Mouse (Mus musculus): ENCODE results near the gene Atg4d. TPM values are rescaled to one million over a fixed set of nuclear protein-coding genes. Genes with fewer than 3 reads are reported as not detected.
"Not testable (repeated sequence)": the region's sequence is repeated elsewhere in the genome, so short reads cannot be mapped to it uniquely, and the experiment has no call there.

The Atg4d gene
- polyA plus RNA-seq, 1 experiment from 2014 or later = 95.3 TPM

DNA sequence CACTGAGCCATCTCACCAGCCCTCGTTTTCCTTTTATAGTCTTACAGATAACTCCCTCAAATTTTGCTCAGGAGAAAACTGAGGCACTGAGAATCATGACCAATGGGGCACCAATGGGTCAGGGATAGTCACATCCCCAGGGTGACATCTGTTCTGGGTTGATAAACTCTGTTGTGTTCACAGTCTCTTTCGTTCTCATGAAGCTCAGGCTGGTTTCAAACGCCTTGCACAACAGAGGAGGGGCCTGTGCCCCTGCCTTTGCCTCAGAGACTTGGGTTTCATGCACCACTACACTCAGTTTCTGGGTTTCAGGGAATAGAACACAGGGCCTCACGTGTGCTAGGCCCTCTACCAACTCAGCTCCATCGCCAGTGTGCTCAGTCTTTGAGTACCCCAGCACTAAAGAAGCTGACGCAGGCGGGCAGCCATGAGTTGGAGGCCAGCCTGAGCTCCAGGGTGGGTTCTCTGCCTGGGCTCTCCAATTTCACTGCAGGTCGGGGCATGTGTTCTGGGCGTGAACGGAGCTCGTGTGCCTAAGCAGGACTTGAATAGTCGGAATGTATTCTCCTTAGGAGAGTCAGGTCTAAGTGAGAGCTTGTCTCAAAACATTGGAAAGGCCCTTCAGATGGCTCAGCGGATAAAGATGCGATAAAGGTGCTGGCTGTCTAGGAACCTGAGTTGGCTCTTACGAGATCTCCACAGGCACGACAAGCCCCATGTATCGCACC is 657 bp upstream of the Atg4d start:
- Histone ChIP-seq H3K9ac (ENCODE audit: low read depth, low read length) (peak overlapping the region; percentile 74), H3K4me2 (ENCODE audit: low read depth, low read length) (peak overlapping the region; percentile 64), H3K36me3 (ENCODE audit: control insufficient read depth, insufficient read depth) (peaks cover 27% of the 10 kb centered on the region), H3K4me1 (ENCODE audit: control insufficient read depth, low read depth, low read length) (peaks cover 49% of the 10 kb centered on the region), H3K4me3 (ENCODE audit: low read depth, low read length) (peak overlapping the region; percentile 83), H3K9me3 (replicated peaks; ENCODE audit: control insufficient read depth, low read length) (no peaks in the 10 kb centered on the region), H3K27me3 (ENCODE audit: control insufficient read depth, insufficient read depth, low read depth, low read length) (no peaks in the 10 kb centered on the region), H3K27ac (ENCODE audit: low read length) (peak overlapping the region; percentile 100)
- ATAC-seq (ENCODE audit: low read depth) = peak; percentile 65
- WGBS (ENCODE audit: insufficient replicate concordance) = 12% methylated on average over 17 of the region's 17 CpGs

DNA sequence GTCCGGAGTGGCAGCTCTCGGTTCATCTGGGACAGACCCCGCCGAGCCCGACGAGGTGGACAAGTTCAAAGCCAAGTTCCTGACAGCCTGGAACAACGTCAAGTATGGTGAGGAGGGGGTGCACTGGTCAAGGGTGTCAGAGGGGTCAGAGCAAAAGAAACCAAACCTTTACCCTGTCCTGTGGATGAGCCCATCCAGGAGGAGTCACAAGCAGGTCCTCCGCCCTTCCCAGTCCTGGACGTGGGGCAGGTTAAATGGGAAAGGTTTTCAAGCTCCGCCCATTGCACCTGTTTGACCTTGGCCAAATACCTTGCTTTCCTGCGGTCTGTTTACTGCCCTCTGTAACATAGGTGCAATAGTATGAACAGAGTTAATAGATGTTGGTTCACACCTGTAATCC is 518 bp downstream of the Atg4d start:
- WGBS (ENCODE audit: insufficient replicate concordance) = 3% methylated on average over 11 of the region's 11 CpGs
- H3K4me1 ChIP-seq (ENCODE audit: control insufficient read depth, low read depth, low read length) = peaks cover 47% of the 10 kb centered on the region

DNA sequence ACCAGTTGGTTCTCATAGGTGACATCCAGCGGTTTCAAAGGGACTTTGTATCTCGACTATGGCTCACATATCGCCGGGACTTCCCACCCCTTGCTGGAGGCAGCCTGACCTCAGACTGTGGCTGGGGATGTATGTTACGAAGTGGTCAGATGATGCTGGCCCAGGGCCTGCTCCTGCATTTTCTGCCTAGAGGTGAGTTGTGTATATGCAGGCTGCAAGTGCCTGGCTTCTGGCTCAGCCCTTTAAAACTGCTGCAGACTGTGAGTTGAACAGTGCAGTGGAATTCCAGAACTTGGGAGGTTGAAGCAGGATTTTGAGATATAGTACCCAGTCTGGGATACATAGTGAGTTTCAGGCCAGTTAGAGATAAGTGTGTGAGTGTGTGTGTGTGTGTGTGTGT is 1.8 kb downstream of the Atg4d start:
- WGBS (ENCODE audit: insufficient replicate concordance) = 85% methylated on average over 5 of the region's 5 CpGs
- Histone ChIP-seq H3K9ac (ENCODE audit: low read depth, low read length) (peak overlapping the region; percentile 96), H3K36me3 (ENCODE audit: control insufficient read depth, insufficient read depth) (peaks cover 51% of the 10 kb centered on the region), H3K9me3 (replicated peaks; ENCODE audit: control insufficient read depth, low read length) (no peaks in the 10 kb centered on the region), H3K4me1 (ENCODE audit: control insufficient read depth, low read depth, low read length) (peaks cover 43% of the 10 kb centered on the region), H3K27me3 (ENCODE audit: control insufficient read depth, insufficient read depth, low read depth, low read length) (no peaks in the 10 kb centered on the region), H3K4me3 (ENCODE audit: low read depth, low read length) (peak overlapping the region; percentile 83), H3K27ac (ENCODE audit: low read length) (peak overlapping the region; percentile 100; the same call in 1 of the 2 replicates), H3K4me2 (ENCODE audit: low read depth, low read length) (peak overlapping the region; percentile 76)
- ATAC-seq (ENCODE audit: low read depth) = no peak

More for the DNA sequence above, 518 bp downstream of the Atg4d start:
- Histone ChIP-seq H3K9ac (ENCODE audit: low read depth, low read length) (peak overlapping the region; percentile 96), H3K27me3 (ENCODE audit: control insufficient read depth, insufficient read depth, low read depth, low read length) (no peaks in the 10 kb centered on the region), H3K9me3 (replicated peaks; ENCODE audit: control insufficient read depth, low read length) (no peaks in the 10 kb centered on the region), H3K4me3 (ENCODE audit: low read depth, low read length) (peak overlapping the region; percentile 83), H3K36me3 (ENCODE audit: control insufficient read depth, insufficient read depth) (peaks cover 38% of the 10 kb centered on the region), H3K27ac (ENCODE audit: low read length) (peak overlapping the region; percentile 100), H3K4me2 (ENCODE audit: low read depth, low read length) (peak overlapping the region; percentile 76)
- ATAC-seq (ENCODE audit: low read depth) = peak; percentile 35

DNA sequence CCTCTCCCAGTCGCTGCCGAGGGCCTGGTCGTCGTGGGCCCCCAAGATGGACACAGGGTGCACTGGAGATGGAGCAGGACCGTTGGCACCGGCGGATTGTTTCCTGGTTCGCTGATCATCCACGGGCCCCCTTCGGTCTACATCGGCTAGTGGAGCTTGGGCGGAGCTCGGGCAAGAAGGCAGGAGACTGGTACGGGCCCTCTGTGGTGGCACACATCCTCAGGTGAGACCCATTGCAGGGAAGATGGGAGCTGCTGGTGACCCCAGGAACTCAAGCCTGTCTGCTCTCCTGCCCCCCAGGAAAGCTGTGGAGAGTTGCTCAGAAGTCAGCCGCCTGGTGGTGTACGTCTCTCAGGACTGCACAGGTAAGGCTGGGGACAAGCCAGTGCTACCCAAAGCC is 3.2 kb downstream of the Atg4d start:
- 95% methylated on average over 16 of the region's 16 CpGs for WGBS (ENCODE audit: insufficient replicate concordance)
- no peak overlapping the region for H3K27ac ChIP-seq (ENCODE audit: low read length)
- H3K4me3 ChIP-seq (ENCODE audit: low read depth, low read length) = no peak overlapping the region
- H3K27me3 ChIP-seq (ENCODE audit: control insufficient read depth, insufficient read depth, low read depth, low read length) = no peaks in the 10 kb centered on the region
- no peak overlapping the region for H3K9ac ChIP-seq (ENCODE audit: low read depth, low read length)
- H3K4me2 ChIP-seq (ENCODE audit: low read depth, low read length) = no peak overlapping the region
- H3K9me3 ChIP-seq (replicated peaks; ENCODE audit: control insufficient read depth, low read length) = no peaks in the 10 kb centered on the region
- H3K36me3 ChIP-seq (ENCODE audit: control insufficient read depth, insufficient read depth) = peaks cover 65% of the 10 kb centered on the region
- no peak for ATAC-seq (ENCODE audit: low read depth)
- H3K4me1 ChIP-seq (ENCODE audit: control insufficient read depth, low read depth, low read length) = peaks cover 35% of the 10 kb centered on the region

DNA sequence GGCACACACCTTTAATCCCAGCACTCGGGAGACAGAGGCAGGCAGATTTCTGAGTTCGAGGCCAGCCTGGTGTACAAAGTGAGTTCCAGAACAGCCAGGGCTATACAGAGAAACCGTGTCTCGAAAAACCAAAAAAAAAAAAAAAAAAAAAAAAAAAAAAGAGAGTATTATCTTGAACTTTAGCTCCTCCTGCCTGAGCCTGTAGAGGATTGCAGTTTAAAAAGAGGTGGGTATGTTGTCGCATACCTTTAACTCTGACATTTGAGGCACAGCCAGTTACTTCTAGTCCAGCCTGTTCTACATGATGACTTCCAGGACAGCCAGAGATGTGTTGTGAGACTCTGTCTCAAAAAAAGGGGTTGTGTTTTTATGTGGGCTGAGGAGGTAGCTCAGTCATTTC is 4.5 kb downstream of the Atg4d start:
- not testable (repeated sequence) for H3K27me3 ChIP-seq (ENCODE audit: control insufficient read depth, insufficient read depth, low read depth, low read length); ATAC-seq (ENCODE audit: low read depth); H3K9me3 ChIP-seq (replicated peaks; ENCODE audit: control insufficient read depth, low read length); H3K4me3 ChIP-seq (ENCODE audit: low read depth, low read length); H3K4me2 ChIP-seq (ENCODE audit: low read depth, low read length); H3K27ac ChIP-seq (ENCODE audit: low read length); H3K9ac ChIP-seq (ENCODE audit: low read depth, low read length)
- peaks cover 78% of the 10 kb centered on the region for H3K36me3 ChIP-seq (ENCODE audit: control insufficient read depth, insufficient read depth)
- WGBS (ENCODE audit: insufficient replicate concordance) = 65% methylated on average over 5 of the region's 5 CpGs
- H3K4me1 ChIP-seq (ENCODE audit: control insufficient read depth, low read depth, low read length) = peaks cover 37% of the 10 kb centered on the region

DNA sequence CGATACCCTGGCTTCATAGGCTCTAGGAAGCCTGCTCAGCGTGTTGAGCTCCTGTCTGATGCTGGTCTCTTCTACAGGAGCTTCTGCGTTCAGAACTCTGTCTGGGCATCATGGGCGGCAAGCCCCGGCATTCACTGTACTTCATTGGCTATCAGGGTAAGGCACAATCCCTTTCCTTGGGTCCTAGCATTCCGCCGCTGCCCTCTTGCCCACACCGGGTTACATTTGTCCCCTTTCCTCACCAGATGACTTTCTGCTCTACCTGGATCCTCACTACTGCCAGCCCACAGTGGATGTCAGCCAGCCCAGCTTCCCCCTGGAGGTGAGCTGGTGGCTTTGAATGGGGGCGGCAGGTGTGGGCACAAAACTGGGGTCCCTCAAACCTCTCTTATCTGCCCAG is 7.3 kb downstream of the Atg4d start:
- H3K27ac ChIP-seq (ENCODE audit: low read length) = no peak overlapping the region
- peaks cover 94% of the 10 kb centered on the region for H3K36me3 ChIP-seq (ENCODE audit: control insufficient read depth, insufficient read depth)
- no peak overlapping the region for H3K9ac ChIP-seq (ENCODE audit: low read depth, low read length)
- H3K4me3 ChIP-seq (ENCODE audit: low read depth, low read length) = no peak overlapping the region
- H3K27me3 ChIP-seq (ENCODE audit: control insufficient read depth, insufficient read depth, low read depth, low read length) = no peaks in the 10 kb centered on the region
- ATAC-seq (ENCODE audit: low read depth) = no peak
- WGBS (ENCODE audit: insufficient replicate concordance) = 90% methylated on average over 9 of the region's 9 CpGs
- no peaks in the 10 kb centered on the region for H3K9me3 ChIP-seq (replicated peaks; ENCODE audit: control insufficient read depth, low read length)
- peaks cover 28% of the 10 kb centered on the region for H3K4me1 ChIP-seq (ENCODE audit: control insufficient read depth, low read depth, low read length)
- no peak overlapping the region for H3K4me2 ChIP-seq (ENCODE audit: low read depth, low read length)

DNA sequence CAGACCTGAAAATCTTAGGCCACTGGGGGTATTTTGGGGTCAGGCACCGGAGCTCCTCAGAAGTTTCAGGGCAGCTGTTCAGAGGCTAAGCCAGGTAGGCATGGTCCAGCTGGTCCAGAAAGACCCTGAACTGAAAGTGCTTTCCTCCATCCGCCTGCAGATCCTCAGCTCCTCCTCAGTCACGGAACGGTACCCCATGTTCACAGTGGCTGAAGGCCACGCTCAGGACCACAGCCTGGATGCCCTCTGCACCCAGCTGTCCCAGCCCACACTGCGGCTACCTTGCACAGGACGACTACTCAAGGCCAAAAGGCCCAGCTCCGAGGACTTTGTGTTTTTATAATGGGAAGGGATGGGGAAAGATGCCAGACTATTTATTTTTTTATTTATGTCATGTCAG is 8.0 kb downstream of the Atg4d start:
- Histone ChIP-seq H3K27me3 (ENCODE audit: control insufficient read depth, insufficient read depth, low read depth, low read length) (no peaks in the 10 kb centered on the region), H3K4me3 (ENCODE audit: low read depth, low read length) (no peak overlapping the region), H3K4me1 (ENCODE audit: control insufficient read depth, low read depth, low read length) (peaks cover 26% of the 10 kb centered on the region), H3K4me2 (ENCODE audit: low read depth, low read length) (no peak overlapping the region), H3K36me3 (ENCODE audit: control insufficient read depth, insufficient read depth) (peaks cover 96% of the 10 kb centered on the region), H3K27ac (ENCODE audit: low read length) (no peak overlapping the region), H3K9ac (ENCODE audit: low read depth, low read length) (no peak overlapping the region), H3K9me3 (replicated peaks; ENCODE audit: control insufficient read depth, low read length) (no peaks in the 10 kb centered on the region)
- ATAC-seq (ENCODE audit: low read depth) = no peak
- WGBS (ENCODE audit: insufficient replicate concordance) = 80% methylated on average over 8 of the region's 8 CpGs

DNA sequence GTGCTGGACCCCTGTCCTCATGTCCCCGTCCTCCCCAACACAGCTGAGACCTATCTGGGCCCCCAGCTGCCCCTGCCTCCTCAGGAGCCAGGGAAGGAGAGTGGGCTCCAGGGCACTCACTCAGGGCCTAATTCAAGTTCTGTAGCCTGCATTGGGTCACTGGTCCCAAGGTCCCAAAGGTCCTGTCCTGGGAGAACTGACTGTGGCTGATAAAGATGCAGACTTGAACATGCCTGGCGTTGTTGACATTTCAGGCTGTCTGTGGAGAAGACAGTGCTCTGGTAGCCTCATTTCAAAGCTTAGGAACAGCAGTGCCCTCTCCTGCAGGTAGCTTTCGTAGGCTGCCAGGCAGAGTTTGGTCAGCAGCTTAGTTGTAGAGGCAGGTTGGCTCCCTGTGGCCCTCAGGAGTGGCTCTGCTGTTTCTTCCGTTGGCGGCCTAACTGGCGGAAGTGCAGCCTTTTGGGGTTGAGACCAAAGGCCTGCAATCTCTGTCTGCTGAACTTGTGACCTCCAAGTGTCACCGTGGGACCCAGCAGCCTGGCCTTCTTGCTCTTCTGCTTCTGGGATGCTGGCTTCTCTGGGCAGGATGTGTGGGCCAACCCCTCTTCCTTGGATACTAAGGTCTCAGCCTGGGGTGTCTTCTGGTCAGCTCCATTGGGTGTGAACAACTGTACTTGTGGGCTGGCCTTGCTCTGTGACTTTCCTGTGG is 8.6 kb downstream of the Atg4d start:
- peak overlapping the region; percentile 46 for H3K27ac ChIP-seq (ENCODE audit: low read length)
- H3K4me3 ChIP-seq (ENCODE audit: low read depth, low read length) = no peak overlapping the region
- no peak overlapping the region for H3K4me2 ChIP-seq (ENCODE audit: low read depth, low read length)
- no peak overlapping the region for H3K9ac ChIP-seq (ENCODE audit: low read depth, low read length)
- ATAC-seq (ENCODE audit: low read depth) = no peak
- H3K36me3 ChIP-seq (ENCODE audit: control insufficient read depth, insufficient read depth) = peaks cover 95% of the 10 kb centered on the region
- no peaks in the 10 kb centered on the region for H3K27me3 ChIP-seq (ENCODE audit: control insufficient read depth, insufficient read depth, low read depth, low read length)
- H3K9me3 ChIP-seq (replicated peaks; ENCODE audit: control insufficient read depth, low read length) = no peaks in the 10 kb centered on the region
- H3K4me1 ChIP-seq (ENCODE audit: control insufficient read depth, low read depth, low read length) = peaks cover 23% of the 10 kb centered on the region
- 74% methylated on average over 7 of the region's 7 CpGs for WGBS (ENCODE audit: insufficient replicate concordance)

DNA sequence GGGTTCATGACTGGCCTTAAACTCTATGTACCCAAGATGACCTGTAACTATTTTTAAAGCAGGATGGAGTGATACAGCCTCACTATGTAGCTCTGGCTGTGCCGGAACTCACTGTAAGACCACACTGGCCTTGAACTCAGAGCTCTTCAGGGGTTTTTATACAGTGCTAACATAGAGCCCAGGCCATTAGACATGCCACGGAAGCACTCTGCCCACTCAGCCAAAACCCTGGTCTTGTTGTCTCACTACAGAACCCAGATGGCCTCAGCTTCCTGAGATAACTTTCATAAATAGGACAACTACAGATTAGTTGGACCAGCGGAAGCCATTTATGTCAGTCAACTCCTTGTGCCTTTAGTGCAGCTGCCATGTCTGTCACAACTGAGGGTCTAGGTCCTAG is 9.2 kb downstream of the Atg4d start:
- peak overlapping the region; percentile 46 for H3K27ac ChIP-seq (ENCODE audit: low read length)
- no peak for ATAC-seq (ENCODE audit: low read depth)
- 67% methylated on average over 3 of the region's 3 CpGs for WGBS (ENCODE audit: insufficient replicate concordance)

More for the DNA sequence above, 9.2 kb downstream of the Atg4d start:
- H3K36me3 ChIP-seq (ENCODE audit: control insufficient read depth, insufficient read depth) = peaks cover 89% of the 10 kb centered on the region
- no peaks in the 10 kb centered on the region for H3K27me3 ChIP-seq (ENCODE audit: control insufficient read depth, insufficient read depth, low read depth, low read length)
- H3K4me2 ChIP-seq (ENCODE audit: low read depth, low read length) = no peak overlapping the region
- peaks cover 23% of the 10 kb centered on the region for H3K4me1 ChIP-seq (ENCODE audit: control insufficient read depth, low read depth, low read length)
- no peak overlapping the region for H3K9ac ChIP-seq (ENCODE audit: low read depth, low read length)
- no peaks in the 10 kb centered on the region for H3K9me3 ChIP-seq (replicated peaks; ENCODE audit: control insufficient read depth, low read length)
- no peak overlapping the region for H3K4me3 ChIP-seq (ENCODE audit: low read depth, low read length)
